Comparison of ENCODE assay signal across 29 mouse cellular contexts in genomic region chr16:34089022-34089421, GRCm38 (mm10).
A peak's percentile ranks its signal among the peaks of the same experiment; 100 is the strongest.
DNase-seq lines count a peak whose midpoint lies in the region; ATAC-seq lines count a peak whose summit lies in the region.
"Had no signal": no experiment of that assay in that cellular context is flagged by ENCODE, and none has a peak within 500 bp of the region (broad histone marks: within the 10 kb centered on the region; RNA-seq: fewer than 3 reads in every experiment).

No protein-coding gene starts in this region.

- H3K4me2 ChIP-seq in hindbrain, embryonic 13.5 days: no peak overlapping the region
- H3K4me2 ChIP-seq: embryonic facial prominence, embryonic 13.5 days; forebrain, embryonic 15.5 days; hindbrain, embryonic 15.5 days; kidney, embryonic 15.5 days; limb, embryonic 13.5 days; midbrain, embryonic 11.5 days had no signal

- 93% methylated on average over 3 of the region's 3 CpGs for WGBS in hindbrain, embryonic 13.5 days
- 88% methylated on average over 3 of the region's 3 CpGs for WGBS in hindbrain, embryonic 10.5 days
- 92% methylated on average over 3 of the region's 3 CpGs for WGBS in midbrain, embryonic 10.5 days

- no peaks in the 10 kb centered on the region for H3K9me3 ChIP-seq in hindbrain, embryonic 13.5 days
- no peaks in the 10 kb centered on the region for H3K9me3 ChIP-seq in hindbrain, embryonic 10.5 days
- no peaks in the 10 kb centered on the region for H3K9me3 ChIP-seq in megakaryocyte, embryonic 14.5 days
- H3K9me3 ChIP-seq in midbrain, embryonic 10.5 days (replicated peaks): no peaks in the 10 kb centered on the region
- H3K9me3 ChIP-seq: embryonic facial prominence, embryonic 13.5 days; forebrain, embryonic 10.5 days; forebrain, embryonic 15.5 days; G1E; hindbrain, embryonic 15.5 days; kidney, embryonic 15.5 days; limb, embryonic 13.5 days had no signal

- 0 out of 2 replicates have a peak, but pooled peaks cover 2% of the 10 kb centered on the region for H3K36me3 ChIP-seq in hindbrain, embryonic 13.5 days
- no peaks in the 10 kb centered on the region for H3K36me3 ChIP-seq in hindbrain, embryonic 10.5 days
- H3K36me3 ChIP-seq in megakaryocyte, embryonic 14.5 days (replicated peaks; ENCODE audit: low read length): peaks cover 97% of the 10 kb centered on the region
- H3K36me3 ChIP-seq in midbrain, embryonic 10.5 days: no peaks in the 10 kb centered on the region
- H3K36me3 ChIP-seq: embryonic facial prominence, embryonic 13.5 days; forebrain, embryonic 10.5 days; forebrain, embryonic 15.5 days; G1E; hindbrain, embryonic 15.5 days; kidney, embryonic 15.5 days; limb, embryonic 13.5 days had no signal

- H3K27ac ChIP-seq in hindbrain, embryonic 13.5 days: peak overlapping the region; percentile 40
- H3K27ac ChIP-seq in hindbrain, embryonic 10.5 days: no peak overlapping the region
- H3K27ac ChIP-seq in midbrain, embryonic 10.5 days (replicated peaks): no peak overlapping the region
- H3K27ac ChIP-seq: embryonic facial prominence, embryonic 13.5 days; forebrain, embryonic 10.5 days; forebrain, embryonic 15.5 days; hindbrain, embryonic 15.5 days; kidney, embryonic 15.5 days; left cerebral cortex, adult 2 months; limb, embryonic 13.5 days; macrophage had no signal

- ATAC-seq in hindbrain, embryonic 13.5 days (ENCODE audit: low FRiP score): no peak
- no peak for ATAC-seq in megakaryocyte, adult 5-6 weeks (ENCODE audit: poor library complexity, severe bottlenecking)
- ATAC-seq: forebrain, embryonic 15.5 days; midbrain, embryonic 16.5 days had no signal

- peaks cover 42% of the 10 kb centered on the region for H3K4me1 ChIP-seq in hindbrain, embryonic 13.5 days (replicated peaks)
- H3K4me1 ChIP-seq in hindbrain, embryonic 10.5 days (replicated peaks): peaks cover 36% of the 10 kb centered on the region
- peaks cover 100% of the 10 kb centered on the region for H3K4me1 ChIP-seq in megakaryocyte, embryonic 14.5 days
- H3K4me1 ChIP-seq in midbrain, embryonic 10.5 days: peaks cover 30% of the 10 kb centered on the region

- no peak overlapping the region for H3K9ac ChIP-seq in hindbrain, embryonic 13.5 days
- H3K9ac ChIP-seq: embryonic facial prominence, embryonic 13.5 days; forebrain, embryonic 15.5 days; hindbrain, embryonic 15.5 days; kidney, embryonic 15.5 days; limb, embryonic 13.5 days had no signal

- no peak for DNase-seq in hindbrain, embryonic 10.5 days (ENCODE audit: low spot score)
- DNase-seq in Muller cell, postnatal 12 days (ENCODE audit: inconsistent ontology term): peak; percentile 78
- DNase-seq in midbrain, embryonic 10.5 days (ENCODE audit: low spot score): no peak
- no peak for DNase-seq in layer of hippocampus, postnatal 10 days (ENCODE audit: low spot score in 2 of 2)
- DNase-seq: adrenal gland, postnatal 14 days; cerebellum, adult 11 months; cerebellum, adult 9-11 months; embryo, embryonic 11 days; gastrocnemius, postnatal 10 days; heart, postnatal 14 days; kidney, adult 18-20 months; kidney, postnatal 25 days; lung, adult 2 months; right cerebral cortex, postnatal 14 days; thymus, postnatal 4 days had no signal

- H3K4me3 ChIP-seq in hindbrain, embryonic 13.5 days: no peak overlapping the region
- no peak overlapping the region for H3K4me3 ChIP-seq in hindbrain, embryonic 10.5 days
- peak overlapping the region; percentile 70 for H3K4me3 ChIP-seq in megakaryocyte, embryonic 14.5 days (replicated peaks)
- H3K4me3 ChIP-seq in midbrain, embryonic 10.5 days: no peak overlapping the region
- H3K4me3 ChIP-seq: embryonic facial prominence, embryonic 13.5 days; forebrain, embryonic 10.5 days; forebrain, embryonic 15.5 days; hindbrain, embryonic 15.5 days; kidney, embryonic 15.5 days; left cerebral cortex, adult 2 months; limb, embryonic 13.5 days had no signal

- no peaks in the 10 kb centered on the region for H3K27me3 ChIP-seq in hindbrain, embryonic 13.5 days
- H3K27me3 ChIP-seq in hindbrain, embryonic 10.5 days (ENCODE audit: insufficient read depth, poor library complexity, severe bottlenecking): no peaks in the 10 kb centered on the region; the same call in 1 of the 2 replicates
- no peaks in the 10 kb centered on the region for H3K27me3 ChIP-seq in megakaryocyte, embryonic 14.5 days (replicated peaks)
- peaks cover 12% of the 10 kb centered on the region for H3K27me3 ChIP-seq in midbrain, embryonic 10.5 days (ENCODE audit: low read depth, poor library complexity, severe bottlenecking)
- H3K27me3 ChIP-seq: embryonic facial prominence, embryonic 13.5 days; forebrain, embryonic 15.5 days; hindbrain, embryonic 15.5 days; kidney, embryonic 15.5 days; limb, embryonic 13.5 days had no signal
